Mouse (Mus musculus): ENCODE data around the gene Ccdc86. TPM values are rescaled to one million over a fixed set of nuclear protein-coding genes. Genes with fewer than 3 reads are reported as not detected.
A peak's percentile ranks its signal among the peaks of the same experiment; 100 is the strongest.

Ccdc86 gene
- polyA plus RNA-seq, 1 experiment = 3.9 TPM

DNA sequence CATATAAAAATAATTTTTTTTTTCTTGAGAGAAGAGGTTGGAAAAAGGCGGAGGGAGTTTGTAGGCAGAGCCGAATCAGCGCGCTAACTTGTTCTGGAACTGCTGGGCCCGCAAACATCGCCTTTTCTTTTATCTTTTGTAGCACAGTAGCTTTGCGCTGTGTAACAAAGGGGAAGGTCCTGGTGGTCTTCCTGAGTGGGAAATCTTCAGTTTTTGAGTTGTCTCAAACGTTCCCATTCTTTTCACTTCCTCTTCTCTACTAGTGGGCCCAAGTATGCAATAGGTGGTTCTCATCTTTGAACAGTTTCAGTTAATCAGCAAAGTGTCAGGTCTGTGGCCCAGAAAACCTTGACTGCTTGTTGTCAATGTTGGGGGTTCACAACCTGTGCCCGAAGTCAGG is 492 bp upstream of the Ccdc86 start:
- H3K4me3 ChIP-seq (ENCODE audit: insufficient read depth, low read depth, low read length) = peak overlapping the region; percentile 24; the same call in 1 of the 2 replicates
- DNase-seq = no peak
- no peaks in the 10 kb centered on the region for H3K27me3 ChIP-seq (replicated peaks; ENCODE audit: control insufficient read depth, insufficient read depth, low read length)
- peak overlapping the region; percentile 46; the same call in 1 of the 2 replicates for H3K27ac ChIP-seq (ENCODE audit: insufficient read depth, low read depth, low read length)
- WGBS = 28% methylated on average over 9 of the region's 9 CpGs
- H3K4me1 ChIP-seq (ENCODE audit: control insufficient read depth, insufficient read depth, low read length) = peaks cover 10% of the 10 kb centered on the region
- no peaks in the 10 kb centered on the region for H3K36me3 ChIP-seq (ENCODE audit: control insufficient read depth, insufficient read depth, low read length)
- TF ChIP-seq POLR2A (IDR thresholded peaks at IDR 0.05; ENCODE audit: low read depth, low read length) (no peak), CTCF (conservative IDR thresholded peaks at IDR 0.05; ENCODE audit: insufficient read depth, insufficient read length, low read depth, low read length) (no peak)

DNA sequence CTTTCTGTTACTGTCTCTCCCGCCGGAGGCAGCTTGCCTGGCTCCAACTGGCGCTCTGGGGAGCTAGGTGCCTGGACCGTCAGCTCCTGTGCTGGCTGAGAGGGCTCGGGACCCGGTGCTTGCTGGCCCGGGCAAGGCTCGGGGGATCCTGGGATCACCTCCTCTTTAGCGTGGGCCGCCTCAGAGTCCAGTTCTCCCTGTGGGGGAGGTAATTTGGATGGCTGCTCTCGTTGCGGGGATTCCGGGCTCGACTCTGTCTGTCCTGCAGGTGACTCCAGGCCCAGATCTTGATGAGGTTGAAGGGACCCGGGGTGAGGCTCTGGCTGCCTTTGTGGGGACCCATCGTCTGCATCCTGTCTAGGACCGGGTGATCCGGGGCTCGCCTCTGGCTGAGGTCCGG is 650 bp downstream of the Ccdc86 start:
- no peak for DNase-seq
- TF ChIP-seq CTCF (conservative IDR thresholded peaks at IDR 0.05; ENCODE audit: insufficient read depth, insufficient read length, low read depth, low read length) = no peak
- H3K4me1 ChIP-seq (ENCODE audit: control insufficient read depth, insufficient read depth, low read length) = peaks cover 10% of the 10 kb centered on the region
- WGBS = under 1% methylated on average over 20 of the region's 20 CpGs
- no peaks in the 10 kb centered on the region for H3K27me3 ChIP-seq (replicated peaks; ENCODE audit: control insufficient read depth, insufficient read depth, low read length)
- no peaks in the 10 kb centered on the region for H3K36me3 ChIP-seq (ENCODE audit: control insufficient read depth, insufficient read depth, low read length)
- no peak overlapping the region for H3K27ac ChIP-seq (ENCODE audit: insufficient read depth, low read depth, low read length)
- H3K4me3 ChIP-seq (ENCODE audit: insufficient read depth, low read depth, low read length) = peak overlapping the region; percentile 78

DNA sequence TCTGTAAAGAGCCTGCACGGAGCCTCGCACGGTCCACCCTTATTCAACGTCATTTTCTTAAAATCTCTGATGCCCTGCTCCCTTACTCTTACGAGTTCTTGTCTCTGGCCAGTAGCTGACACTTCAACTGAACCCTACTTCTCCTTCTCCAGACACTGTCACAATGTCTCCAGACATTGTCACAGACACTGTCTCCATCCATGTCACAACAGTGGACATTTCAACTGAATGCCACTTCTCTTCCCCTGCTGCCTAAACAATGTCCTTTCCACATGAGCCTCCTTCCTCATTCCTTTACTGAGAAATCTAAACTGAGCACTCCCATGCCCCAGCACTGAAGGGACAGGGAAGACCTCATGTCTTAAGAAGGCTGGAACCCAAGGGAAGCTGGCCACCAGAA is 1.8 kb downstream of the Ccdc86 start:
- H3K36me3 ChIP-seq (ENCODE audit: control insufficient read depth, insufficient read depth, low read length) = no peaks in the 10 kb centered on the region
- WGBS = 69% methylated on average over 5 of the region's 5 CpGs
- H3K27me3 ChIP-seq (replicated peaks; ENCODE audit: control insufficient read depth, insufficient read depth, low read length) = no peaks in the 10 kb centered on the region
- TF ChIP-seq POLR2A (IDR thresholded peaks at IDR 0.05; ENCODE audit: low read depth, low read length) = no peak
- no peak overlapping the region for H3K27ac ChIP-seq (ENCODE audit: insufficient read depth, low read depth, low read length)
- DNase-seq = no peak
- peak overlapping the region; percentile 5; the same call in 1 of the 2 replicates for H3K4me3 ChIP-seq (ENCODE audit: insufficient read depth, low read depth, low read length)
- H3K4me1 ChIP-seq (ENCODE audit: control insufficient read depth, insufficient read depth, low read length) = peaks cover 10% of the 10 kb centered on the region

DNA sequence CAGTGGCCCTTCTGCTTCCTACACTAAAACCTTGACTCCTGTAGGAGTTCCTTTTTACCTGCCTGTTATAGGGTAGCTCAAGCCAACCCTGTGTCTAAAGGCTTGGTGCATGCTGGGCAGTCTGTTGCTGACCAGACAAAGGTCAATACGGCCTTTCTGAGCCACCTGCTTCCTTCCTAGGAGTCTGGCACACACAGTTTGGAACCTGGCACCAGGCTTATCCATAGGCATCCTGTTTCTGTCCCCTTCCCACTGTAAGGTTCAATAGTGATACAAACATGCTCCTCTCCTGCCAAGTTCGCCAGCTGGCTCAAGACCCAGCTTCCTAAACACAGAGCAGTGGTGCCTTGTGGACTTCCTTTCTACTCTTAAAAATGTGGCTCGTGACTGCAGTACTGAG is 2.6 kb downstream of the Ccdc86 start:
- no peaks in the 10 kb centered on the region for H3K36me3 ChIP-seq (ENCODE audit: control insufficient read depth, insufficient read depth, low read length)
- H3K27me3 ChIP-seq (replicated peaks; ENCODE audit: control insufficient read depth, insufficient read depth, low read length) = no peaks in the 10 kb centered on the region
- DNase-seq = no peak
- WGBS = 62% methylated on average over 3 of the region's 3 CpGs
- TF ChIP-seq POLR2A (IDR thresholded peaks at IDR 0.05; ENCODE audit: low read depth, low read length) = no peak
- TF ChIP-seq CTCF (conservative IDR thresholded peaks at IDR 0.05; ENCODE audit: insufficient read depth, insufficient read length, low read depth, low read length) = no peak
- H3K27ac ChIP-seq (ENCODE audit: insufficient read depth, low read depth, low read length) = no peak overlapping the region
- H3K4me3 ChIP-seq (ENCODE audit: insufficient read depth, low read depth, low read length) = no peak overlapping the region
- peaks cover 10% of the 10 kb centered on the region for H3K4me1 ChIP-seq (ENCODE audit: control insufficient read depth, insufficient read depth, low read length)

DNA sequence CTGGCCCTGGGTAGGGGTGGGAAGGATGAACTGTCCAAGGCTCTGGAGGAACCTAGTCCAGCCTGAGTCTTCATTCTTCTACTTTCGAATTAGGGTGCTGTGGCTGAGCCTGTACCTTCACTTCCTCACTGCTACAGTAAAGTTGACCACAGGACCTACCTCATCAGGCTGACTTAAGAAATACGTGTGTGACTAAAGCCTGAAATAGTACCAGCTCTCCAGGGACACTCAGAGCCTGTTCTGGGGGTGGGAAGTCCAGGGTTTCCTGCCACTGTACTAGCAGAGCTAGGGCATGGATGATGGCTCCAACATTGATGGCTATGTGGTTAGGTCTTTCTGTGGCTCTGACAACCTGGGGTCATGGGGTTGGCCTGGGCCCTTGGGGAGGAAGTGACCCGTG is 5.1 kb downstream of the Ccdc86 start:
- no peaks in the 10 kb centered on the region for H3K27me3 ChIP-seq (replicated peaks; ENCODE audit: control insufficient read depth, insufficient read depth, low read length)
- WGBS = 84% methylated on average over 3 of the region's 3 CpGs
- no peak for DNase-seq
- no peak overlapping the region for H3K27ac ChIP-seq (ENCODE audit: insufficient read depth, low read depth, low read length)
- peaks cover 10% of the 10 kb centered on the region; the same call in 1 of the 2 replicates for H3K4me1 ChIP-seq (ENCODE audit: control insufficient read depth, insufficient read depth, low read length)
- TF ChIP-seq POLR2A (IDR thresholded peaks at IDR 0.05; ENCODE audit: low read depth, low read length) (no peak), CTCF (conservative IDR thresholded peaks at IDR 0.05; ENCODE audit: insufficient read depth, insufficient read length, low read depth, low read length) (no peak)
- no peak overlapping the region for H3K4me3 ChIP-seq (ENCODE audit: insufficient read depth, low read depth, low read length)
- H3K36me3 ChIP-seq (ENCODE audit: control insufficient read depth, insufficient read depth, low read length) = no peaks in the 10 kb centered on the region

DNA sequence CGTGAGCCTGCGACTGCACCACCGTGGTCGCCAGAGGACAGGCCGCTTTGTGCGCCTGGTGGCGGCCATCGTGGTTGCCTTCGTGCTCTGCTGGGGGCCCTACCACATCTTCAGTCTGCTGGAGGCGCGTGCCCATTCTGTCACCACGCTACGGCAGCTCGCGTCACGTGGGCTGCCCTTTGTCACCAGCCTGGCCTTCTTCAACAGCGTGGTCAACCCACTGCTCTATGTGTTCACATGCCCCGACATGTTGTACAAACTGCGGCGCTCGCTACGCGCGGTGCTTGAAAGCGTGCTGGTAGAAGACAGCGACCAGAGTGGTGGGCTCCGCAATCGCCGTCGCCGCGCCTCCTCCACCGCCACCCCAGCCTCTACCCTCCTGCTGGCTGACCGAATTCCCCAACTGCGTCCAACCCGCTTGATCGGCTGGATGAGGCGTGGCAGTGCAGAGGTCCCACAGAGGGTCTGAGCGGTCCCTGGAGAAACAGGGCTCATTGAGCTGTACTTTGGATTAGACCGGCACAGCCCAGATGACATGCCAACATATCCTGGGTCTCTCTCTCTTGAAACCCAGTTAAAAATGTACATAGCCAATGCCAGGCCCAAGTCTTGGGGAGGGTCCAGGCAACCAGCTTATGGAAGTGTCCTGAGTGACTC is 8.1 kb downstream of the Ccdc86 start:
- DNase-seq = no peak
- 12% methylated on average over 40 of the region's 40 CpGs for WGBS
- H3K4me1 ChIP-seq (ENCODE audit: control insufficient read depth, insufficient read depth, low read length) = no peaks in the 10 kb centered on the region
- TF ChIP-seq CTCF (conservative IDR thresholded peaks at IDR 0.05; ENCODE audit: insufficient read depth, insufficient read length, low read depth, low read length) = no peak
- no peak for TF ChIP-seq POLR2A (IDR thresholded peaks at IDR 0.05; ENCODE audit: low read depth, low read length)
- H3K36me3 ChIP-seq (ENCODE audit: control insufficient read depth, insufficient read depth, low read length) = no peaks in the 10 kb centered on the region
- H3K27ac ChIP-seq (ENCODE audit: insufficient read depth, low read depth, low read length) = no peak overlapping the region
- peak overlapping the region; percentile 4; the same call in 1 of the 2 replicates for H3K4me3 ChIP-seq (ENCODE audit: insufficient read depth, low read depth, low read length)
- H3K27me3 ChIP-seq (replicated peaks; ENCODE audit: control insufficient read depth, insufficient read depth, low read length) = no peaks in the 10 kb centered on the region

DNA sequence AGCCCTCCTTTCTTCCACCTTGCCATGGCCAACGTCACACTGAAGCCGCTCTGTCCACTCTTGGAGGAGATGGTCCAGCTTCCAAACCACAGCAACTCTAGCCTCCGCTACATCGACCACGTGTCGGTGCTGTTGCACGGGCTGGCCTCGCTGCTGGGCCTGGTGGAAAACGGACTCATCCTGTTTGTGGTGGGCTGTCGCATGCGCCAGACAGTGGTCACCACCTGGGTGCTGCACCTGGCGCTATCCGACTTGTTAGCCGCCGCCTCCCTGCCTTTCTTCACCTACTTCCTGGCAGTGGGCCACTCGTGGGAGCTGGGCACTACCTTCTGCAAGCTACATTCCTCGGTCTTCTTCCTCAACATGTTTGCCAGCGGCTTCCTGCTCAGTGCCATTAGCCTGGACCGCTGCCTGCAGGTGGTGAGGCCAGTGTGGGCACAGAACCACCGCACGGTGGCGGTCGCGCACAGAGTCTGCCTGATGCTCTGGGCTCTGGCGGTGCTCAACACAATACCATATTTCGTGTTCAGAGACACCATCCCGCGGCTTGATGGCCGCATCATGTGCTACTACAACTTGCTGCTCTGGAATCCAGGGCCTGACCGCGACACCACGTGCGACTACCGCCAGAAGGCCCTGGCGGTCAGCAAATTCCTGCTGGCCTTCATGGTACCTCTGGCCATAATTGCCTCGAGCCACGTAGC is 8.8 kb downstream of the Ccdc86 start:
- peak; percentile 81 for DNase-seq
- 18% methylated on average over 37 of the region's 37 CpGs for WGBS
- TF ChIP-seq POLR2A (IDR thresholded peaks at IDR 0.05; ENCODE audit: low read depth, low read length) (no peak), CTCF (conservative IDR thresholded peaks at IDR 0.05; ENCODE audit: insufficient read depth, insufficient read length, low read depth, low read length) (peak; percentile 88)
- Histone ChIP-seq H3K4me1 (ENCODE audit: control insufficient read depth, insufficient read depth, low read length) (no peaks in the 10 kb centered on the region), H3K27ac (ENCODE audit: insufficient read depth, low read depth, low read length) (no peak overlapping the region), H3K4me3 (ENCODE audit: insufficient read depth, low read depth, low read length) (peak overlapping the region; percentile 4; the same call in 1 of the 2 replicates), H3K27me3 (replicated peaks; ENCODE audit: control insufficient read depth, insufficient read depth, low read length) (no peaks in the 10 kb centered on the region), H3K36me3 (ENCODE audit: control insufficient read depth, insufficient read depth, low read length) (no peaks in the 10 kb centered on the region)
